Mouse (Mus musculus) thymus, adult 18-20 months (tissue): ENCODE measurements around the gene Gm49380.

Experiments used
- DNase-seq, 2 experiments: peaks; one replicate each; pipeline ENCODE4 v3.0.0; 2022; ENCODE audit warnings: mixed read lengths in 2 of 2

The Gm49380 gene

DNA sequence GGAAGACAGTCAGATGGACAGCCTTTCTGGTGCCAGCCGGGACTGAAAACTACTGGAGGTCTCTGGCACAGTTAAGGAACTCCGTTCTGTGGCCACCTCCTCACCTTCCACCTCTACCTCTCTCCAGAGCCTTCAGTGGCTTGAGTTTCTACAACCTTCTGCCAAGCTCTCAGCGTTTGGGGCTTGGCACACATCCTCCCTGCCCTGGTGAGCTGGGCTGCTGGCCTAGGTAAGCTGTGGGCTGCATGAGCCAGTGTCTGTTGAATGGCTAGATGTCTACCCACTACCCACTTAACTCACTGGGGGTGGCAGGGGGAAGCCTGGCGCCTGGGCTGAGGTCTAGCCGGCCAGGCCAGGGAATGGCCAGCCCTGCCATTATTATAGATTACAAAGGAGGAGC is 40.2 kb downstream of the Gm49380 start:
- DNase-seq: no peak

DNA sequence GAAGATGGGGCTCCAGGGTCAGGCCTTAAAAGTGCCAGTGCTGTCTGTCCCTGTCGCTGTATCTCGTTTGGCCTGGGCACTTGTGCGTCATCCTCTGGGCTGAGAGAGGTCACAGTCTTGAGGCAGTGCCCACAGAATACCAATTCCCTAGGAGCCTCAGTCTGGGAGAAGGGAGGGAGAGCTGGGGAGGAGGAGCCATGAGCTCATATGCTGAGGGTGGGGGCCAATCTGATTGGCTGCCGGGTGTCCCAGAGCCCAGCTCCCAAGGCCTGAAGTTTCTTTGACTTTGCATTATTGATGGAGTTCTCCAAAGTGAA is 40.7 kb downstream of the Gm49380 start:
- no peak for DNase-seq

- DNase-seq: no peak
These were observed 41.2 kb downstream of the Gm49380 start for GRCm38 (mm10) chr9:44071914-44072598.

DNA sequence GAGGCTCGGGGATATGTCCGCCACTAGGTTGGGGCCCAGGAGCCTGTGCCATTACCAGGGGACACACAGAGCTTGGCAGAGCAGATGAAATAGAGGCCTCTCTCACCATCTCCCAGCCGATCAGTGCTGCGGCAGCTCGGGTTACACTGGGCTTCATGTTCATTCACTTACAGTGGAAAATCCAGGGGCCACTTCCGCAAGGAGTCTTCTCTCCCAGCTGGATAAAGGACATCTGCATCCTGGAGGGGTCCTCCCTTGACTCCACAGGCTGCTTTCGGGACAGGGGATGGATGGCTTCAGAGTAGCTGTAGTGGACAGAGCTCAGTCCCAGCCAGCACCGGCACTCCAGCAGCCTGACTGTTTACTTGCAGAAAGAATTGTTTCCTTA is 42.5 kb downstream of the Gm49380 start:
- DNase-seq: no peak

- DNase-seq: no peak
These were observed 43.0 kb downstream of the Gm49380 start for GRCm38 (mm10) chr9:44070113-44070843.

GRCm38 (mm10) chr9:44069252-44069651 is 44.0 kb downstream of the Gm49380 start:
- DNase-seq: no peak

- DNase-seq: no peak
These were observed 45.4 kb downstream of the Gm49380 start for GRCm38 (mm10) chr9:44067960-44068330.

- peak; percentile 63 to 73 for DNase-seq
These were observed 45.9 kb downstream of the Gm49380 start for GRCm38 (mm10) chr9:44067241-44067959.

DNA sequence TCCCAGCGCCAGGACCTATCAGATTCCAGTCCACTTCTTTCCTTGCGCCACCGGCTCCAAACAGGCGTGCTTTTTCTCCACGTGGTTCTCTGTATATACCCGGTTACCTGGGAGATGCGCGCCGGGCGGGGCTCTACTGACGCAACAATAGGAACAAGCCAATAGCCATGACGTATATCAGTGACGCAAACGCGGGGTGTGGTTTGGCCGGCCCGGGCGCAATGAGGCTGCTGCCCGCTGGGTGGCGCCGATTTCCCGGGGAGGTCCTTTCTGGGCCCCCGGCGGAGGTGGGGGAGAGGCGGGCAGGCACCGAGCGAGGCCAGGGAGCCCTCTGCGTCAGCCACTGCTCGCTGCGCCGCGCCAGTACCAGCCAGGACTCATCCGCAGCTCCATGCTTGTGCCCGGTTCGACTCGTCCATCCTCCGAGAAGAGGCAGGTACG is 46.5 kb downstream of the Gm49380 start, which contains the start of gene Usp2:
Usp2 (plus strand) TSS at position 237 of the 441 bp plus-strand sequence.
- DNase-seq: peak; percentile 98

GRCm38 (mm10) chr9:44065177-44065576 is 48.1 kb downstream of the Gm49380 start:
- no peak for DNase-seq

DNA sequence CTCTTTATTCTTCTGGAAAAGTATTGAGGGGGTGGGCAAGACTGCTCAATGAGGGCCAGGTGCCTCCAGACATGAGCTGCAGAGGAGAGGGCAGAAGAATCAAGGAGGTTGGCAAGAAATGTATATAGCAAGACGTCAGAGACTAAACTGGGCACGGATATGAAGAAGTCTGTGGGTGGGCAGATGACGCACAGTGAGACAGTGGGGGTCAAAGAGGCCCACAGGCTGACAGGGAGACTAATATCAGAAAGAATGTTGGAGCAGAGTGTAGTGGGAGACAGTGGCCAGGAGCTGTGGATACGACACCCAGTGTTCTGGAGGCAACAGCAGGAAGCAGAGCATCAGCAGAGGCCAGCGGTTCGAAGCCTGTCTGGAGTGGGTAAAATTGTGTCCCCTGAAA is 54.7 kb downstream of the Gm49380 start:
- DNase-seq: no peak

GRCm38 (mm10) chr9:44053936-44054335 is 59.4 kb downstream of the Gm49380 start:
- no peak for DNase-seq

GRCm38 (mm10) chr9:44052855-44053254 is 60.4 kb downstream of the Gm49380 start:
- no peak for DNase-seq

DNA sequence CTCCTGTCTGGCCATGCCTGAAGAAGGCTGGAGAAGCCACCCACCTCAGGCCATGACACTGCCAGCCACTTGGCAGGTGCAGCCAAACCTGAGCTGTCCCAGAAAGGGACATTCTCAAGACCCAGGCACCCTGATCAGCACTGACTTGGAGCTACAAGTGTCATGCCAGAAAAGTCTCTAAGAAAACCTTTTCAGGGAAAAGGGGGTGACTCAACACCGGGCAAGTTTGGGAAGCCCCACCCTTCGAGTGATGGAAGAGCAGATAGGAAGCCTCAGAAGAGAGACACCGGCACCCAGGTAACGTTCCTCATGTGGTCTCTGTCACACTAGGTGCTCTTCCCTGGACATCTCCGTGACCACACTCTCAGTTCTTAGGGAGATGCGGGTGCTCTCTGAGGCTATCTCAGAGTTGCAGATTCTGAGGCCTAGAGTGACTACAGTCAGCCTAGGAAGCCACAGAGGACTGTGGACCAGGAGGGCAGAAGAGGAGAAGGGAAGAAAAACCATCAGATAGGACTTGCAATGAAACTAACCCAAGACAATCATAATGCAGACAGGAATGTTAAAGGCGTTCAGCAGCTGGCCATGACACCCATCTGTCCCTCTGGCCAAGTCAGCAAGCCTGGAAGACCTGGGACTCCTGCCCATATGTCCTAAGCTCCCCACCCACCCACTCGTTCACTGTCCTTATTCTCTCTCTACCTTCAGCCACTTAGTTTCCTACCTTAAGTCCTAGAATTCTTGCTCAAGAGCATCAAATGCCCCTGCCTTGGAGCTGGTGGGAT is 63.7 kb downstream of the Gm49380 start:
- no peak for DNase-seq

- DNase-seq: no peak
These were observed 64.5 kb downstream of the Gm49380 start for GRCm38 (mm10) chr9:44048541-44049380.

GRCm38 (mm10) chr9:44047571-44048490 is 65.5 kb downstream of the Gm49380 start:
- DNase-seq: no peak

DNA sequence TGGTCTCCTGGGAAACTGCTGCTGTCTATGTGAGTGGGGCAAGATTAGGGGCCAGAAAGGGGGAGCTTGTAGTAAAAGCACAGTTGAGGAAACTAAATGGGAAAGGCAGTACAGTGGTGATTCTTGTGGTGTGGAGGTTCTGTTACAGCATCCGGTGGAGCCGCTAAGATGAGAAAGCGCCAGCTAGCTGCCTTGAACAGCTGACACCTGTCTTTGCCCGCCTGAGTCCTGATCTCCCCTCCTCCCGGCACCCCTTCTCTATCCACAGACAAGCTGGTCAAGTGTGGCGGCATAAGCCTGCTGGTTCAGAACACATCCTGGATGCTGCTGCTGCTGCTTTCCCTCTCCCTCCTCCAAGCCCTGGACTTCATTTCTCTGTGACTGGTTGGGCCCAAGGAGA is 66.2 kb downstream of the Gm49380 start:
- peak; percentile 75 to 86 for DNase-seq

- DNase-seq: peak in 1 of 2 experiments; percentile 65
These were observed 66.9 kb downstream of the Gm49380 start for GRCm38 (mm10) chr9:44046426-44046825.

DNA sequence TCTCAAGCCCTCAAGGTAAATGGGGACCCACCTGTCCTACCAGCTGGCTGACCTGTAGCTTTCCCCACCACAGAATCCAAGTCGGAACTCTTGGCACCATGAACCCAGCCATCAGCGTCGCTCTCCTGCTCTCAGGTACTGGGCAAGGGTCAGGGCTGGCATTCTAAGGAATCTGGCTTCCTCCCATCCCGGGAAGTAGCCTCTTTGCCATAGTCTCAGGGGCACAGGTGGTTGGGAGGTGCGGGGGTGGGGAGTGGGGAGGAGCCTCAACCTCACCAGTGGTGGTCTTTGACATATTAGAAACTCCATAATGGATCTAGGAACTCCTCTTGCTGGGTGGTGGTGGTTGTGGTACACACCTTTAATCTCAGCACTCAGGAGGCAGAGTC is 67.4 kb downstream of the Gm49380 start:
- peak in 1 of 2 experiments; percentile 31 for DNase-seq

DNA sequence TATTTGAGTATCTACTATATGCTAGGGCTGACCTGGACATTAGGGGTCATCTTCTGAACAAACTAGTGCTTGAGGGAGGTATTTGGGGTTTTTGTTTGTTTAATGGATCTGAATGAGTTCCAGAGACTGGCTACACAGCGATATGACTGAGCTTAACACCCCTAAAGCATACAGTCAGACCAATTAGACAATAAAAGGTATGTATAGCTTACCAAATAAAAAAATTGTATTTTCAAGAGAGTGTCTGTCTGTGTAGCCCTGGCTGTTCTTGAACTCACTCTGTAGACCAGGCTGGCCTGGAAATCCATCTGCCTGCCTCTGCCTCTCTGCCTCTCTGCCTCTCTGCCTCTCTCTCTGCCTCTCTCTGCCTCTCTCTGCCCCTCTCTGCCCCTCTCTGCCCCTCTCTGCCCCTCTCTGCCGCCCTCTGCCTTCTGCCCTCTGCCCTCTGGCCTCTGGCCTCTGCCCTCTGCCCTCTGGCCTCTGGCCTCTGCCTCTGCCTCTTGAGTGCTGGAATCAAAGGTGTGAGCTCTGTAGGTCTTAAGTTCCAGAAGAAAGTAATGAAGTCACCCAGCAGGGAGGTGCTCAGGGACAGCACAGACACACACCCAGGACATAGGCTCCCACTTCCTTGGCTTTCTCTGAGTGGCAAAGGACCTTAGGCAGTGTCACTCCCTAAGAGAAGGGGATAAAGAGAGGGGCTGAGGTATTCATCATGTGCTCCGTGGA is 68.0 kb downstream of the Gm49380 start:
- no peak for DNase-seq
